Mouse (Mus musculus): Measurements from ENCODE around the gene Ube2s. TPM values are rescaled to one million over a fixed set of nuclear protein-coding genes. Genes with fewer than 3 reads are reported as not detected.

Gene Ube2s
- polyA plus RNA-seq, 1 experiment from 2014 or later, result 212 TPM

GRCm38 (mm10) chr7:4844917-4845309 is 32.5 kb upstream of the Ube2s start:
- peaks cover 32% of the 10 kb centered on the region for H3K27me3 ChIP-seq (ENCODE audit: control insufficient read depth, insufficient read depth, low read length)
- H3K36me3 ChIP-seq (ENCODE audit: control insufficient read depth, insufficient read depth, low read length), result no peaks in the 10 kb centered on the region
- peak overlapping the region; percentile 50; the same call in 1 of the 2 replicates for H3K9ac ChIP-seq (ENCODE audit: low read length)

GRCm38 (mm10) chr7:4844245-4844916 is 32.0 kb upstream of the Ube2s start, which contains the start of gene Shisa7:
Gene Shisa7 (minus strand): TSS chr7:4844696.
- H3K4me3 ChIP-seq (replicated peaks; ENCODE audit: low read length), result peak within 1 kb of the TSS; percentile 43
- under 1% methylated on average over 41 of the region's 41 CpGs for WGBS
- peak within 1 kb of the TSS; percentile 76 for H3K4me2 ChIP-seq (ENCODE audit: low read depth, low read length)
- H3K27me3 ChIP-seq (ENCODE audit: control insufficient read depth, insufficient read depth, low read length), result peaks cover 32% of the 10 kb centered on the region
- no peak within 1 kb of the TSS for H3K27ac ChIP-seq (ENCODE audit: low read length)
- H3K4me1 ChIP-seq (ENCODE audit: control insufficient read depth, insufficient read depth, low read length), result peaks cover 15% of the 10 kb centered on the region
- no peaks in the 10 kb centered on the region for H3K9me3 ChIP-seq (replicated peaks; ENCODE audit: control insufficient read depth, low read length)
- peak; percentile 41; the same call in 1 of the 2 replicates for ATAC-seq (ENCODE audit: insufficient read depth, low FRiP score)
- no peaks in the 10 kb centered on the region for H3K36me3 ChIP-seq (ENCODE audit: control insufficient read depth, insufficient read depth, low read length)
- H3K9ac ChIP-seq (ENCODE audit: low read length), result peak within 1 kb of the TSS; percentile 50

More at GRCm38 (mm10) chr7:4844917-4845309, 32.5 kb upstream of the Ube2s start:
- ATAC-seq (ENCODE audit: insufficient read depth, low FRiP score), result peak; percentile 78
- H3K4me3 ChIP-seq (replicated peaks; ENCODE audit: low read length), result peak overlapping the region; percentile 43
- peaks cover 15% of the 10 kb centered on the region for H3K4me1 ChIP-seq (ENCODE audit: control insufficient read depth, insufficient read depth, low read length)
- H3K9me3 ChIP-seq (replicated peaks; ENCODE audit: control insufficient read depth, low read length), result no peaks in the 10 kb centered on the region
- H3K4me2 ChIP-seq (ENCODE audit: low read depth, low read length), result peak overlapping the region; percentile 76
- H3K27ac ChIP-seq (ENCODE audit: low read length), result no peak overlapping the region
- WGBS, result under 1% methylated on average over 13 of the region's 13 CpGs

- Histone ChIP-seq H3K27me3 (ENCODE audit: control insufficient read depth, insufficient read depth, low read length) (peaks cover 32% of the 10 kb centered on the region), H3K9ac (ENCODE audit: low read length) (peak overlapping the region; percentile 50), H3K36me3 (ENCODE audit: control insufficient read depth, insufficient read depth, low read length) (no peaks in the 10 kb centered on the region), H3K9me3 (replicated peaks; ENCODE audit: control insufficient read depth, low read length) (no peaks in the 10 kb centered on the region), H3K27ac (ENCODE audit: low read length) (no peak overlapping the region), H3K4me1 (ENCODE audit: control insufficient read depth, insufficient read depth, low read length) (peaks cover 15% of the 10 kb centered on the region), H3K4me2 (ENCODE audit: low read depth, low read length) (peak overlapping the region; percentile 76), H3K4me3 (replicated peaks; ENCODE audit: low read length) (peak overlapping the region; percentile 43)
- whole genome bisulfite sequencing, result 1% methylated on average over 34 of the region's 34 CpGs
- ATAC-seq (ENCODE audit: insufficient read depth, low FRiP score), result peak; percentile 9; the same call in 1 of the 2 replicates
These were observed 31.3 kb upstream of the Ube2s start for GRCm38 (mm10) chr7:4843604-4844244.

GRCm38 (mm10) chr7:4842634-4843131 is 30.3 kb upstream of the Ube2s start:
- WGBS, result under 1% methylated on average over 16 of the region's 16 CpGs
- peaks cover 15% of the 10 kb centered on the region for H3K4me1 ChIP-seq (ENCODE audit: control insufficient read depth, insufficient read depth, low read length)
- no peak overlapping the region for H3K9ac ChIP-seq (ENCODE audit: low read length)
- peak overlapping the region; percentile 29 for H3K4me2 ChIP-seq (ENCODE audit: low read depth, low read length)
- peak overlapping the region; percentile 23; the same call in 1 of the 2 replicates for H3K4me3 ChIP-seq (replicated peaks; ENCODE audit: low read length)
- no peak overlapping the region for H3K27ac ChIP-seq (ENCODE audit: low read length)
- ATAC-seq (ENCODE audit: insufficient read depth, low FRiP score), result 0 out of 2 replicates have a peak, but pooled peaks have one; percentile 51
- H3K9me3 ChIP-seq (replicated peaks; ENCODE audit: control insufficient read depth, low read length), result no peaks in the 10 kb centered on the region
- peaks cover 35% of the 10 kb centered on the region for H3K27me3 ChIP-seq (ENCODE audit: control insufficient read depth, insufficient read depth, low read length)
- H3K36me3 ChIP-seq (ENCODE audit: control insufficient read depth, insufficient read depth, low read length), result no peaks in the 10 kb centered on the region

GRCm38 (mm10) chr7:4842077-4842476 is 29.7 kb upstream of the Ube2s start:
- no peak overlapping the region for H3K4me2 ChIP-seq (ENCODE audit: low read depth, low read length)
- peaks cover 41% of the 10 kb centered on the region for H3K27me3 ChIP-seq (ENCODE audit: control insufficient read depth, insufficient read depth, low read length)
- WGBS, result 45% methylated on average over 5 of the region's 5 CpGs

GRCm38 (mm10) chr7:4837639-4838038 is 25.2 kb upstream of the Ube2s start:
- Histone ChIP-seq H3K4me2 (ENCODE audit: low read depth, low read length) (no peak overlapping the region), H3K9me3 (replicated peaks; ENCODE audit: control insufficient read depth, low read length) (no peaks in the 10 kb centered on the region), H3K27ac (ENCODE audit: low read length) (no peak overlapping the region), H3K27me3 (ENCODE audit: control insufficient read depth, insufficient read depth, low read length) (peaks cover 41% of the 10 kb centered on the region), H3K4me3 (replicated peaks; ENCODE audit: low read length) (no peak overlapping the region), H3K9ac (ENCODE audit: low read length) (no peak overlapping the region), H3K4me1 (ENCODE audit: control insufficient read depth, insufficient read depth, low read length) (peaks cover 9% of the 10 kb centered on the region), H3K36me3 (ENCODE audit: control insufficient read depth, insufficient read depth, low read length) (no peaks in the 10 kb centered on the region)
- 10% methylated on average over 1 of the region's 1 CpGs for WGBS
- ATAC-seq (ENCODE audit: insufficient read depth, low FRiP score), result no peak

More at GRCm38 (mm10) chr7:4842077-4842476, 29.7 kb upstream of the Ube2s start:
- peaks cover 15% of the 10 kb centered on the region for H3K4me1 ChIP-seq (ENCODE audit: control insufficient read depth, insufficient read depth, low read length)
- H3K36me3 ChIP-seq (ENCODE audit: control insufficient read depth, insufficient read depth, low read length), result no peaks in the 10 kb centered on the region
- no peaks in the 10 kb centered on the region for H3K9me3 ChIP-seq (replicated peaks; ENCODE audit: control insufficient read depth, low read length)
- no peak overlapping the region for H3K9ac ChIP-seq (ENCODE audit: low read length)
- no peak overlapping the region for H3K27ac ChIP-seq (ENCODE audit: low read length)
- ATAC-seq (ENCODE audit: insufficient read depth, low FRiP score), result no peak
- H3K4me3 ChIP-seq (replicated peaks; ENCODE audit: low read length), result no peak overlapping the region

- under 1% methylated on average over 50 of the region's 51 CpGs for WGBS
- Histone ChIP-seq H3K36me3 (ENCODE audit: control insufficient read depth, insufficient read depth, low read length) (no peaks in the 10 kb centered on the region), H3K27ac (ENCODE audit: low read length) (no peak overlapping the region), H3K9ac (ENCODE audit: low read length) (peak overlapping the region; percentile 66), H3K4me2 (ENCODE audit: low read depth, low read length) (peak overlapping the region; percentile 86), H3K4me1 (ENCODE audit: control insufficient read depth, insufficient read depth, low read length) (peaks cover 8% of the 10 kb centered on the region), H3K27me3 (ENCODE audit: control insufficient read depth, insufficient read depth, low read length) (peaks cover 33% of the 10 kb centered on the region), H3K9me3 (replicated peaks; ENCODE audit: control insufficient read depth, low read length) (no peaks in the 10 kb centered on the region), H3K4me3 (replicated peaks; ENCODE audit: low read length) (peak overlapping the region; percentile 45)
- peak; percentile 88; the same call in 1 of the 2 replicates for ATAC-seq (ENCODE audit: insufficient read depth, low FRiP score)
These were observed 24.0 kb upstream of the Ube2s start for GRCm38 (mm10) chr7:4836351-4836792.

- ATAC-seq (ENCODE audit: insufficient read depth, low FRiP score), result peak; percentile 30; the same call in 1 of the 2 replicates
- H3K4me1 ChIP-seq (ENCODE audit: control insufficient read depth, insufficient read depth, low read length), result peaks cover 8% of the 10 kb centered on the region
- H3K36me3 ChIP-seq (ENCODE audit: control insufficient read depth, insufficient read depth, low read length), result no peaks in the 10 kb centered on the region
- peak overlapping the region; percentile 86 for H3K4me2 ChIP-seq (ENCODE audit: low read depth, low read length)
- no peaks in the 10 kb centered on the region for H3K9me3 ChIP-seq (replicated peaks; ENCODE audit: control insufficient read depth, low read length)
- no peak overlapping the region for H3K27ac ChIP-seq (ENCODE audit: low read length)
- 7% methylated on average over 34 of the region's 34 CpGs for WGBS
- peak overlapping the region; percentile 45 for H3K4me3 ChIP-seq (replicated peaks; ENCODE audit: low read length)
- peak overlapping the region; percentile 66 for H3K9ac ChIP-seq (ENCODE audit: low read length)
- peaks cover 33% of the 10 kb centered on the region for H3K27me3 ChIP-seq (ENCODE audit: control insufficient read depth, insufficient read depth, low read length)
These were observed 23.4 kb upstream of the Ube2s start for GRCm38 (mm10) chr7:4835631-4836327.
